Mouse (Mus musculus) embryo, embryonic 11 days (tissue): ENCODE measurements at regions not wholly inside any gene's neighbourhood (a gene's known extent, or its start where the extent isn't known, plus 50 kb on each side); places are given as distances from the start of the nearest gene placed in this dataset.
A peak's percentile ranks its signal among the peaks of the same experiment; 100 is the strongest.
"Not testable (repeated sequence)": the region's sequence is repeated elsewhere in the genome, so short reads cannot be mapped to it uniquely, and the experiment has no call there.

Experiments used
- DNase-seq: peaks from one replicate; pipeline ENCODE4 v3.0.0-alpha.2; 2015

GRCm38 (mm10) chr8:39426770-39427169 is 1248.1 kb upstream of the Adam24 start:
- DNase-seq, result peak; percentile 2

GRCm38 (mm10) chr8:39427402-39427801 is 1247.5 kb upstream of the Adam24 start:
- no peak for DNase-seq

- no peak for DNase-seq
These were observed 1234.1 kb upstream of the Adam24 start for GRCm38 (mm10) chr8:39440550-39441333.

- not testable (repeated sequence) for DNase-seq
These were observed 1183.7 kb upstream of the Adam24 start for GRCm38 (mm10) chr8:39491139-39491538.

GRCm38 (mm10) chr8:39500419-39500818 is 1174.5 kb upstream of the Adam24 start:
- DNase-seq, result no peak

- DNase-seq, result no peak
These were observed 1170.6 kb upstream of the Adam24 start for GRCm38 (mm10) chr8:39504261-39504660.

- no peak for DNase-seq
These were observed 1161.9 kb upstream of the Adam24 start for GRCm38 (mm10) chr8:39512967-39513366.
